Mouse (Mus musculus): ENCODE measurements around the gene Ndufs2.

The Ndufs2 gene

GRCm38 (mm10) chr1:171250680-171251593, at the start of gene Ndufs2:
Gene Ndufs2 (minus strand): TSS chr1:171251388.
- DNase-seq (ENCODE audit: low read depth) = no peak

GRCm38 (mm10) chr1:171298226-171298625, 47.0 kb upstream of the Ndufs2 start:
- DNase-seq (ENCODE audit: low read depth) = no peak

GRCm38 (mm10) chr1:171295063-171295402, 43.8 kb upstream of the Ndufs2 start:
- DNase-seq (ENCODE audit: low read depth) = no peak

- DNase-seq (ENCODE audit: low read depth) = no peak
Measured at GRCm38 (mm10) chr1:171294298-171295062, 43.3 kb upstream of the Ndufs2 start, which contains the start of gene Ufc1. Gene Ufc1 (minus strand): TSS chr1:171295024.

- DNase-seq (ENCODE audit: low read depth) = no peak
Measured at GRCm38 (mm10) chr1:171293906-171294297, 42.7 kb upstream of the Ndufs2 start.

GRCm38 (mm10) chr1:171293351-171293750, 42.2 kb upstream of the Ndufs2 start:
- DNase-seq (ENCODE audit: low read depth) = no peak

- no peak for DNase-seq (ENCODE audit: low read depth)
Measured at GRCm38 (mm10) chr1:171288328-171288727, 37.1 kb upstream of the Ndufs2 start.

GRCm38 (mm10) chr1:171287136-171288081, 36.2 kb upstream of the Ndufs2 start, which contains the start of gene Usp21:
Gene Usp21 (minus strand): TSS chr1:171287991.
- peak; percentile 87 for DNase-seq (ENCODE audit: low read depth)

GRCm38 (mm10) chr1:171286517-171286916, 35.3 kb upstream of the Ndufs2 start:
- no peak for DNase-seq (ENCODE audit: low read depth)

- DNase-seq (ENCODE audit: low read depth) = no peak
Measured at GRCm38 (mm10) chr1:171285096-171285892, 34.1 kb upstream of the Ndufs2 start.

GRCm38 (mm10) chr1:171284491-171284890, 33.3 kb upstream of the Ndufs2 start:
- no peak for DNase-seq (ENCODE audit: low read depth)

- DNase-seq (ENCODE audit: low read depth) = no peak
Measured at GRCm38 (mm10) chr1:171283188-171284160, 32.3 kb upstream of the Ndufs2 start.

- DNase-seq (ENCODE audit: low read depth) = no peak
Measured at GRCm38 (mm10) chr1:171282086-171282805, 31.1 kb upstream of the Ndufs2 start.

- DNase-seq (ENCODE audit: low read depth) = peak; percentile 90
Measured at GRCm38 (mm10) chr1:171281528-171281923, 30.3 kb upstream of the Ndufs2 start.

- DNase-seq (ENCODE audit: low read depth) = peak; percentile 99
Measured at GRCm38 (mm10) chr1:171280916-171281527, 29.8 kb upstream of the Ndufs2 start, which contains the start of gene Ppox. Gene Ppox (minus strand): TSS chr1:171281186.

GRCm38 (mm10) chr1:171280250-171280915, 29.2 kb upstream of the Ndufs2 start:
- no peak for DNase-seq (ENCODE audit: low read depth)

- DNase-seq (ENCODE audit: low read depth) = no peak
Measured at GRCm38 (mm10) chr1:171279721-171280120, 28.5 kb upstream of the Ndufs2 start.
